Mouse (Mus musculus) limb, embryonic 13.5 days (tissue): Measurements from ENCODE around the gene Zfp874b. TPM values are rescaled to one million over a fixed set of nuclear protein-coding genes. Genes with fewer than 3 reads are reported as not detected.
"Not testable (repeated sequence)": the region's sequence is repeated elsewhere in the genome, so short reads cannot be mapped to it uniquely, and the experiment has no call there.

Experiments
- ATAC-seq: fragments of 200-750 bp; cut with Nextera tagmentation; 2 replicates; pipeline ENCODE4 v1.8.0; 2017; ENCODE audit warnings: low read depth, moderate number of reproducible peaks, moderate TSS enrichment; ENCODE audit not compliant: low FRiP score
- H3K27ac ChIP-seq: fragments of 300-500 bp; sonication (generic); 2 replicates; pipeline ENCODE4 v1.5.1; 2015; ENCODE audit warnings: inconsistent platforms, mild to moderate bottlenecking, moderate library complexity
- H3K27me3 ChIP-seq: fragments of 300-500 bp; sonication (generic); 2 replicates; pipeline ENCODE4 v1.6.1; 2015; ENCODE audit warnings: mild to moderate bottlenecking, inconsistent platforms
- H3K36me3 ChIP-seq: fragments of 300-500 bp; sonication (generic); 2 replicates; pipeline ENCODE4 v1.6.1; 2015; ENCODE audit warnings: inconsistent platforms, mild to moderate bottlenecking, moderate library complexity
- H3K4me1 ChIP-seq: fragments of 300-500 bp; sonication (generic); 2 replicates; pipeline ENCODE4 v1.6.1; 2015; ENCODE audit warnings: inconsistent platforms
- H3K4me2 ChIP-seq: fragments of 300-500 bp; sonication (generic); replicated peaks from 2 replicates; pipeline ENCODE4 v1.6.1; 2015; ENCODE audit warnings: inconsistent platforms, mild to moderate bottlenecking, moderate library complexity
- H3K4me3 ChIP-seq: fragments of 300-500 bp; sonication (generic); 2 replicates; pipeline ENCODE4 v1.5.1; 2015; ENCODE audit warnings: moderate library complexity, mild to moderate bottlenecking, inconsistent platforms
- H3K9ac ChIP-seq: fragments of 300-500 bp; sonication (generic); 2 replicates; pipeline ENCODE4 v1.6.1; 2015; ENCODE audit warnings: mild to moderate bottlenecking, inconsistent platforms
- H3K9me3 ChIP-seq: fragments of 300-500 bp; sonication (generic); 2 replicates; pipeline ENCODE4 v1.6.1; 2016; ENCODE audit warnings: inconsistent platforms
- WGBS: fragments of 180-500 bp; shearing (Covaris S2); methylation state at CpG from one replicate; pipeline ENCODE4 v1.1.7; 2015; 5-methylcytosine and 5-hydroxymethylcytosine counted together
- polyA plus RNA-seq: library from polyadenylated mRNA; unstranded; fragments of >200 nt; fragmentation: Nextera tagmentation; extraction: Ambion mirVana; gene quantifications from 2 replicates; pipeline ENCODE4 v1.2.1, GENCODE M21; 2015

Gene Zfp874b
- 3.2 and 3.8 TPM in 2 replicates for polyA plus RNA-seq

- Histone ChIP-seq H3K9me3 (peaks cover 6% of the 10 kb centered on the region; the same call in 1 of the 2 replicates), H3K4me1 (peaks cover 6% of the 10 kb centered on the region), H3K36me3 (peaks cover 24% of the 10 kb centered on the region), H3K9ac (peak within 1 kb of the TSS; percentile 72), H3K27ac (peak within 1 kb of the TSS; percentile 28; the same call in 1 of the 2 replicates), H3K27me3 (no peaks in the 10 kb centered on the region), H3K4me2 (peak within 1 kb of the TSS; percentile 64), H3K4me3 (peak within 1 kb of the TSS; percentile 65)
- WGBS: 4% methylated on average over 20 of the region's 20 CpGs
- ATAC-seq: peak; percentile 95
Measured at GRCm38 (mm10) chr13:67483625-67484423, at the start of gene Zfp874b. Gene Zfp874b (minus strand): TSS chr13:67484258.

DNA sequence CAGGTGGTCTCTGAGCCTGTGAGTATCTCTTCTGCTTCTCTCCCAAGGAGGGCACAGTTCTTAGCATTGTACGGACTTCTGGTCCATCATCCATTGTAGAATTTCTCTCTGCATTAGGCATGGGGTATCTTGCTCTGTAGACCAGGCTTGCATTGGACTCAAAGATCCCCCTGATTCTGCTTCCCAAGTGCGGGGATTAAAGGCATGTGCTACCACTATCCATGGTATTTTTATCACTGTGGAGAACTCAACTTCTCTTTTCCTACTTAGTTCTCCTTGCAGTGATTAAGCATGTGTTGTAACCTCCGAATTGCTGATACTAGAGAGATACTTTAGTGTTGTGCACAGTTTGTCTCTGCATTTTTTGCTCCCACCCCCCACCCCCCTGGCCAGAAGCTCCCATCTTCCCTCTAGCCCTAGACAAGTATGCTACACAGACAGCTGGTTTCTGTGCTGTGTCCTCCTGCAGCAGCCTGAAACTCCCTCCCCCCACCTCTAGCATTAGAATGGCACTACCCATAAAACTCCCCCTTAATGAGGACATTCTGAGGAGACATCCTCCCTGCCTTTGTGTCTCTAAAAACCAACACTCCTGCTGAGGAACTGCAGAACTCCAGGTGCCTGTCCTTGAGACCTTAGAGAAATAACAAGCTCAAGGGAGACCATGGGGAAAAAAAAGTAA is 43.1 kb upstream of the Zfp874b start:
- Histone ChIP-seq H3K4me2 (no peak overlapping the region), H3K9me3 (0 out of 2 replicates have a peak, but pooled peaks cover 2% of the 10 kb centered on the region), H3K9ac (no peak overlapping the region), H3K36me3 (no peaks in the 10 kb centered on the region), H3K27ac (no peak overlapping the region), H3K4me1 (peaks cover 9% of the 10 kb centered on the region), H3K4me3 (no peak overlapping the region), H3K27me3 (no peaks in the 10 kb centered on the region)
- ATAC-seq: no peak
- 68% methylated on average over 3 of the region's 3 CpGs for WGBS

- WGBS: under 1% methylated on average over 27 of the region's 27 CpGs
- Histone ChIP-seq H3K9me3 (no peaks in the 10 kb centered on the region), H3K4me3 (peak within 1 kb of the TSS; percentile 83), H3K27ac (peak within 1 kb of the TSS; percentile 81), H3K36me3 (peaks cover 3% of the 10 kb centered on the region; the same call in 1 of the 2 replicates), H3K4me2 (peak within 1 kb of the TSS; percentile 91), H3K4me1 (peaks cover 9% of the 10 kb centered on the region), H3K27me3 (no peaks in the 10 kb centered on the region), H3K9ac (peak within 1 kb of the TSS; percentile 85)
- peak; percentile 99 for ATAC-seq
Measured at GRCm38 (mm10) chr13:67525753-67526410, 41.8 kb upstream of the Zfp874b start, which contains the start of the genes Gm26965 and Zfp87. Gene Gm26965 (minus strand): TSS chr13:67526151. Gene Zfp87 (minus strand): TSS chr13:67526177.

GRCm38 (mm10) chr13:67500908-67501307 is 16.9 kb upstream of the Zfp874b start:
- Histone ChIP-seq H3K4me3 (no peak overlapping the region), H3K27me3 (no peaks in the 10 kb centered on the region), H3K27ac (no peak overlapping the region), H3K9ac (no peak overlapping the region), H3K9me3 (no peaks in the 10 kb centered on the region), H3K36me3 (peaks cover 10% of the 10 kb centered on the region), H3K4me2 (peak overlapping the region; percentile 78; the same call in 1 of the 2 replicates), H3K4me1 (peaks cover 6% of the 10 kb centered on the region)
- peak; percentile 6; the same call in 1 of the 2 replicates for ATAC-seq
- 79% methylated on average over 1 of the region's 1 CpGs for WGBS

DNA sequence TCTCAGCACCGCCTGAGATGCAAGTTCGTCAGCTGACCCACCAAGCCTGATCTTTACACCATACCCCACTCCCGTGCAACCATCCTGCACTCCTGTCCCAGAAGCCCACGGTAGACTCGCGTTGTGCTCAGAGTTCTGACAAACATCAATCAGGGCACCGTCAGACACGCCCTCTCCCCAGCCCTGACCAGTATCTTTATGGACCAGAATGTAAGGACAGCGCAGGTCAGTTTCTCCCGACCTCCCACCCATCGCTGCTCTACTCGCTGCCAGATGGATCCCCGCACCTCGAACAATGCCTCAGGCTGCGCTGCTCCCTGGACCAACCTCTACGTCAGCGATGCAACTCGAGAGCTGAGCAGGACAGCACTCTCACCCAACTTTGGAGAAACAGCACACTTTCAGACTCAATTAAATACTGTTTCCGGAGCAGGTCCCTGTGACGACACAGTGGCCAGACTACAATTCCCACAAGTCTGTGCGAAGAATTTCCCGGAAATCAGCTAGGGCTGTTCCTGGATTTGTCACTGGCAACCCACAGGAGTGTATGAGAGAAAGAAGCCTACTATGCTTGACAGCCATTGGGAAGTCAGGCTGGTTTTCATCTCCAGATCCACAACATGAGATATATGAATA is 16.1 kb upstream of the Zfp874b start, which contains the start of gene Zfp58:
Gene Zfp58 (minus strand): TSS at position 472 of the 636 bp plus-strand sequence.
- WGBS: under 1% methylated on average over 22 of the region's 22 CpGs
- peak within 1 kb of the TSS; percentile 83 for H3K9ac ChIP-seq

DNA sequence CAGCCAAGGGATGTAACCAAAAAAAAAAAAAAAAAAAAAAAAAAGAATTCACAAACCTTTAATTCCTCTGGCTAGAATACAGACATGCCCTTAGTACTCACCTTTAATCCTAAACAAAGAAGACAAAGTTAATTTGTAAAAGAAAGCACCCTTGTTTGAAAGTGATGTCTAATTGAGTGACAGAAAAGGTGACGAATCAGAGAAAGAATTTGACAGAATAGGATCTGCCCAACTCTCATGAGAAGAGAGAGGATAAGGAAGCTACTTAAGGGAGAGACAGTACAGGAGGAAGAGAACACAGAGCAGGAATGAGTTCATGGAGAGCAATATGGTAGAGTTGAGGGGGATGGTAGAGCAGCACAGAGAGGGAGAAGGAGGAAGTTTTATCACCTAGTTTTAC is 11.6 kb upstream of the Zfp874b start:
- Histone ChIP-seq H3K4me3 (no peak overlapping the region), H3K27ac (no peak overlapping the region), H3K4me2 (no peak overlapping the region), H3K9me3 (peaks cover 19% of the 10 kb centered on the region), H3K27me3 (no peaks in the 10 kb centered on the region), H3K4me1 (peaks cover 6% of the 10 kb centered on the region), H3K36me3 (peaks cover 60% of the 10 kb centered on the region), H3K9ac (no peak overlapping the region)
- no peak for ATAC-seq
- WGBS: 95% methylated on average over 1 of the region's 1 CpGs

More for the DNA sequence above, 16.1 kb upstream of the Zfp874b start, which contains the start of gene Zfp58:
- peaks cover 6% of the 10 kb centered on the region for H3K4me1 ChIP-seq
- peak within 1 kb of the TSS; percentile 74 for H3K4me3 ChIP-seq
- H3K36me3 ChIP-seq: peaks cover 16% of the 10 kb centered on the region
- peak; percentile 96 for ATAC-seq
- H3K27me3 ChIP-seq: no peaks in the 10 kb centered on the region
- peak within 1 kb of the TSS; percentile 78 for H3K4me2 ChIP-seq
- H3K9me3 ChIP-seq: peaks cover under 1% of the 10 kb centered on the region; the same call in 1 of the 2 replicates
- H3K27ac ChIP-seq: peak within 1 kb of the TSS; percentile 48; the same call in 1 of the 2 replicates

DNA sequence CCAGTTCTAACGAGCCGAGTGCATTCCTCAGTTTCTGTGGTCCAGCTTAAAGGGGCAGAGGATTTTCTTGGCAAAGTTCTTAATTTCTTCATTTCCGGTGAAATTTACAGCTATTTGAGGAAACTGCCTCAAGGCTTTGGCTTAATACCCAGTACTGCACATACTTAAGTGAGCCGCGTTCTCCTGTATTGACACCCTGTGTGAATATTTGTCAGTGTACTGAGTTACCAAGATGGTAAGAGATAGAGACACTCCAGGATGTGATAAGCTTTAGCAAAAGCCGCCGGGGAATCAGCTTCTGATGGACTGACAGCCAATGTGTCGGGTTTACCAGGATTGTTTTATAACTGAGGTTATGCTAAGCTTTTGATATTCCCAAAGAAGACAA is 360 bp upstream of the Zfp874b start:
- peaks cover 6% of the 10 kb centered on the region; the same call in 1 of the 2 replicates for H3K9me3 ChIP-seq
- peak overlapping the region; percentile 28; the same call in 1 of the 2 replicates for H3K27ac ChIP-seq
- no peaks in the 10 kb centered on the region for H3K27me3 ChIP-seq
- ATAC-seq: peak; percentile 62
- H3K4me2 ChIP-seq: peak overlapping the region; percentile 64
- H3K9ac ChIP-seq: peak overlapping the region; percentile 72
- H3K36me3 ChIP-seq: peaks cover 29% of the 10 kb centered on the region
- 45% methylated on average over 8 of the region's 8 CpGs for WGBS
- H3K4me1 ChIP-seq: peaks cover 6% of the 10 kb centered on the region
- peak overlapping the region; percentile 65 for H3K4me3 ChIP-seq

GRCm38 (mm10) chr13:67481528-67481927 is 2.5 kb downstream of the Zfp874b start:
- no peak overlapping the region for H3K4me2 ChIP-seq
- peaks cover 17% of the 10 kb centered on the region for H3K36me3 ChIP-seq
- no peak overlapping the region for H3K9ac ChIP-seq
- 68% methylated on average over 4 of the region's 4 CpGs for WGBS
- peaks cover 6% of the 10 kb centered on the region for H3K4me1 ChIP-seq
- ATAC-seq: no peak
- H3K27me3 ChIP-seq: no peaks in the 10 kb centered on the region
- no peak overlapping the region for H3K27ac ChIP-seq
- no peak overlapping the region for H3K4me3 ChIP-seq
- H3K9me3 ChIP-seq: no peaks in the 10 kb centered on the region

- 0 out of 2 replicates have a peak, but pooled peaks cover 7% of the 10 kb centered on the region for H3K9me3 ChIP-seq
- H3K36me3 ChIP-seq: peaks cover 32% of the 10 kb centered on the region
- H3K4me3 ChIP-seq: no peak overlapping the region
- no peaks in the 10 kb centered on the region for H3K4me1 ChIP-seq
- no peak overlapping the region for H3K27ac ChIP-seq
- no peak for ATAC-seq
- H3K9ac ChIP-seq: no peak overlapping the region
- H3K4me2 ChIP-seq: no peak overlapping the region
- H3K27me3 ChIP-seq: no peaks in the 10 kb centered on the region
- WGBS: 88% methylated on average over 3 of the region's 3 CpGs
Measured at GRCm38 (mm10) chr13:67469274-67469673, 14.8 kb downstream of the Zfp874b start.

GRCm38 (mm10) chr13:67463506-67464185 is 20.4 kb downstream of the Zfp874b start:
- not testable (repeated sequence) for H3K36me3 ChIP-seq, H3K4me2 ChIP-seq, H3K4me1 ChIP-seq, H3K4me3 ChIP-seq, H3K9ac ChIP-seq, H3K9me3 ChIP-seq, H3K27ac ChIP-seq, ATAC-seq, H3K27me3 ChIP-seq
- WGBS: 83% methylated on average over 3 of the region's 5 CpGs

DNA sequence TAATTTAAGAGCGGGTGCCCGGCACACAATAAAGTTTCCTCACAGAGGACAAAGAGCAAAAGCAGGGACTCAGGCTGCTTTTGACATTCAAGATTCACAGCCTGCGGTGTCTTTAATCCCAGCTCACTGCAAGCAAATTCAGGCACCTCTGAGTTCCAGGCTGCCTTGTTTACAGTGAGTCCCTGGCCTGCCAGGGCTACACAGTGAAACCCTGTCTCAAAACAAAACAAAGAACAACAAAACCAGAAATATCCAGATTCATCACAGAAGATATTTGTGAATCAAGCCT is 32.1 kb downstream of the Zfp874b start:
- H3K27ac ChIP-seq: peak overlapping the region; percentile 22; the same call in 1 of the 2 replicates
- no peaks in the 10 kb centered on the region for H3K9me3 ChIP-seq
- peaks cover 11% of the 10 kb centered on the region for H3K36me3 ChIP-seq
- peak overlapping the region; percentile 68 for H3K4me2 ChIP-seq
- H3K27me3 ChIP-seq: no peaks in the 10 kb centered on the region
- peak overlapping the region; percentile 60 for H3K9ac ChIP-seq
- 2% methylated on average over 3 of the region's 3 CpGs for WGBS
- ATAC-seq: no peak
- H3K4me3 ChIP-seq: peak overlapping the region; percentile 62
- H3K4me1 ChIP-seq: peaks cover 8% of the 10 kb centered on the region; the same call in 1 of the 2 replicates
